Mouse (Mus musculus) kidney, postnatal 4 days (tissue): ENCODE results near the gene Mettl17.
A peak's percentile ranks its signal among the peaks of the same experiment; 100 is the strongest.
"Not testable (repeated sequence)": the region's sequence is repeated elsewhere in the genome, so short reads cannot be mapped to it uniquely, and the experiment has no call there.

ENCODE experiments used
- DNase-seq, 2 experiments: peaks; one replicate each; pipeline ENCODE4 v3.0.0; 2021; ENCODE audit warnings: mixed read lengths in 2 of 2

Mettl17 gene

DNA sequence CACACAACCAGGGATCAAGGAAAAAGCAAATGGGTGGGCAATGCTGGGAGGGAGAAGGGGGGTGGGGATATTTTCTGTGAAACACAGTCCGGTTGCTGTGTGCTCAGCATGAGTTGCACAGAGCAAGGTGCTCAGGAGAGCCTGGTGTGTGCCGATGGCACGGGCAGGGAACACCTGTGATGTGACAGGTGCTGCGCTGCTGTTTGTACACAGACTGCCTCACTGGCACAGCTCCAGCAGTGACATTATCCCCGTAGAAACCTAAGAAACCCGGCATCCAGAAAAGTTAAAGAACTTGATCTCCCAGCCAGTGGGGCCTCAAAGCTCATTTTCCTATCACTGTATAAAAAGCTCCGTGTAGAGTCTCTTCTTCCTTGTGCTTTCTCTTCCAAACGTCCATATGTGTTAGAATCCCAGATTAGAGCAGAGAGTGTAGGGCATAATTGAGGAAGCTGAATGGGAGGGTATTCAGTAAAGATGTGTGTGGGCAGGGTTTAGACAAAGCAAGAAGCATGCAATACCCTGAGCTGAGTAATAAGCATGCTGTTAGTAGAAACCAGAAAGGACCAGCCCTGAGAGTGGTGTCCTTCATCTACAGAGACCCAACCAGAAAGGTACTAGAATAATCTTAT is 12.0 kb downstream of the Mettl17 start:
- DNase-seq: no peak

DNA sequence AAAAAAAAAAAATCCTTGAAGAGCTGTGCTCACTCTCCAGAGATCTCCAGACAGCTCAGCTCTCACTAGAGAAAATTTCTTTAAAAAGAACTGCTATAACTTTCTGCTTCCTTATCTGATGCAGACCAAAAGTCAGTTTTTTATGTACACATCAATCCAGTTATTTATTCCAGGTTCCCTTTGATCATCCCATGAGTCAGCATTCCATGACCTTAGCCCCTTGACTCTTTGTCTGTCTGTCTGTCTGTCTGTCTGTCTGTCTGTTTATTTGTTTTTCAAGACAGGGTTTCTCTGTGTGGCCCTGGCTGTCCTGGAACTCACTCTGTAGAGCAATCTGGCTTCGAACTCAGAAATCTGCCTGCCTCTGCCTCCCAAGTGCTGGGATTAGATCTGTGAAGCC is 14.7 kb downstream of the Mettl17 start:
- DNase-seq: no peak

GRCm38 (mm10) chr14:51902806-51903710 is 18.4 kb downstream of the Mettl17 start:
- DNase-seq: peak; percentile 90 to 91

DNA sequence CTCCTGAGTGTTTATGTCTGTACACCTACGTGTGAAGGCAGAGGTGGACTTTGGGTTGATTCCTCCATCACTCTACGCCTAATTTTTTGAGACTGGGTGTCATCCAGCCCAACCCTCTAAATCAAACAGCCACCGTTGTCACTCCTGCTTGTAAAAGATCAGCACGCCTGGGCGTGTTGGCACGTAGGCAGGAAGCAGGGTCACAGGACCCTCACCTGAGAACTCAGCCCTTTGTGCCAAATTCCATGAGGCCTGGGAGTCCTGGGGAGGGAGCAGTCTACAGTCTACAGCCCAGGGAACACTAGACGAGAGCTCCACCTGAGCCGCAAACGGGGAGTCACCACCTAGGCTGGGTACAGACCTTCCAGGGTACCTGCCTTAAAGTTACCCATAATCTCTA is 19.1 kb downstream of the Mettl17 start:
- DNase-seq: no peak

- no peak for DNase-seq
Measured at GRCm38 (mm10) chr14:51904706-51905105, 20.1 kb downstream of the Mettl17 start.

DNA sequence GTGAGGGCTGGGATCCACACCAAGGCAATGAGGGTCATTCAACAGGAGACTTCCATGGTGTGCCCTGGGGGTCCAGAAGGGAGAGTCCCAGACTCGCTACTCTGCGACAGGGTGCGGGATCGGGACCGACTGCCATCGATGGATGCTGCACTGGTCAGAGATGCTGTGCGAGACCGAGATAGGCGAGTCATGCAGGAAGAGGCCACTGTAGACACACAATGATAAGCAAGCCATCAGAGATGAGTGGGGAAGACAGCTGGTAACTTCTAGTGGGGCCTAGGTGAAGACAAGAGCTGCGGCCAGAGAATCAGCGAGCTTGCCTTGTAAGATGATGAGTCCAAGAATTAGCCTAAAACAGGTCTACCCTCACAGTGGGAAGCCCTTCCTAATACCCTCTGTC is 21.5 kb downstream of the Mettl17 start:
- DNase-seq: no peak

DNA sequence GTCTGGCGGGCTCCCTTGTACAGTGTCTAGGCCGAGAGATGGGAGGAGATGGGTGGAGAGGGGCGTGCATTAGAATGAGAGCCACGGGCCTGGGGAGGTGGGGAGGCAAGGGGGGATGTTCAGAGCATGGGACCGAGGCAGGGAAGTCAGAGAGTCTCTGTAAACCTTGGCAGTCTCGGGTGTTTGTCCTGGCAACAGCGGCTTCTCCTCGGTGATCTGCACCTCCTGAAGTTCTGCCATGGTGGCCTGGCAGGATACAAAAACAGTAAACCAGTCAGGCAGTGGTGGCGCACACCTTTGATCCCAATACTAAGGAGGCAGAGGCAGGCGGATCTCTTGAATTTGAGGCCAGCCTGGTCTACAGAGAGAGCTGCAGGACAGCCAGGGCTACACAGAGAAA is 26.7 kb downstream of the Mettl17 start:
- DNase-seq: no peak

DNA sequence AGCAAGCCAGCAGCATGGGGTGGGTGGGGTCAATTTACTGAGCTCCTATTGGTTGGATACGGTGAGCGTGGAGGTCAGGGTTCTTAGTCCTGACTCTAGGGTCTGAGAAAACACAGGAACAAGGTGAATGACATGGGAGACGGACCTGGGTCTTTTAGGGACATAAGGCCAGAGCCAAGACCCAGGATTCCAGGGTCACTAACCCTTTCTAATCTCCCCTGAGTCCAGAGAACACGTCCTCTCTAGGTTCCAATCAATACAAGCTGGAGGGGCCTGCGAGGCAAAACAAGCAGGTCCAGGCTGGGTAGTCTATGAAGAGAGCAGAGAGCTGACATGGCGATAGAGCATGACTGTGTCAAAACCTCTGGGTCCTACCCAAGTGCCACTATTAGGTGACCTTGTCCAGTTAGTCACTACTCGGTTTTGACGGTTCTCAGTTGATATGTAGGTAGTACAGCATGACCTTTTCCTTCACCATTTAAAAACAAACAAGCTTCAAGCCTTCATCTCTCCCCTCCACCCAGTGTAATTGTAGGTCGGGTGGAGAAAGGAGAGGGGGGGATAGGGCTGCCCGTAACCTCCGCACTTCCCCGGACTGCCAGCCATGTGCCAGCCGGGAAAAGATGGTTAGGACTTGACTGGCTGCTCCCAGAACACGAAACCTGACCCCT is 27.9 kb downstream of the Mettl17 start:
- peak in 1 of 2 experiments; percentile 17 for DNase-seq

DNA sequence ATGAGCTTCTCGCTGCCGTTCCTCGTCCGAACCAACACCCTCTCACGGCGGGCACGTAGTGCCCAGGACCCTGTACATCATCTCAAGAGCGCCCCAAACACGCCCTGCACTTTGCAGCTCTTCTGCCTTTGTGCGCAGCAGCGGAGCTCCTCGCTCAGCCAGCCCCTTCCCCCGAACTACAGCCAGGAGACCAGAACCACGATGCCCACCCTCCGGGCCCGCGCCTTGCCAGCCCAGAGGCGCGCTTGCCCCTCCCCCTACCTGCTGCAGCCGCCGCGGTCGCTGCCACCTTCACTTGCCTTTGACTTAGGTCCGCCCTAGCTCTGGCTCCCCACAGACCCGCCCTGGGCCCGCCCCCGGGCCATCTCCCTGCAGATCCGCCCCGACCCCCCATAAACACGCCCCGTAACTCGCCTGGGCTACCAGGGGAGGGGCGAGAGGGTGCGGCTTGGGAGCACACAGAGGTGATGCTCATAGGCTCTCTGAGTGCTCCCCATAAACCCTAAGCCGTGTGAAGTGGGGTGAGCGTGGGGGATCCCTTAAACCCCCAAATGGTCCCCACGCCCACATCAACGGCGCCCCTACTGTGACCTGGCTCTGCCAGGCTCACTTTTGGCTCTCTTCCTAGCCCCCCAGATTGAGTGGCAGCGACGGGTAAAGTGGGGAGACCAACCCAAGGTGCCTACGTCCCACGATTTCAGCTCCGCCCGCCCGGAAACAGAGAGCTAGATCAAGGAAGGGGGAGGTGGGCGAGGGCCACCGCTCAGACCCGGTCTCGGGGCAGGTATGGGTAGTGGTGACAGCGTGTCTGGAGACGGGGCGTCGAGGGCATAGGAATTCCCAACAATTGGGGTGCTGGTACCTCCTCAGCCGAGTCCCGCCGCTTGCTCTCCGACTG is 28.7 kb downstream of the Mettl17 start:
- DNase-seq: peak; percentile 81 to 90

DNA sequence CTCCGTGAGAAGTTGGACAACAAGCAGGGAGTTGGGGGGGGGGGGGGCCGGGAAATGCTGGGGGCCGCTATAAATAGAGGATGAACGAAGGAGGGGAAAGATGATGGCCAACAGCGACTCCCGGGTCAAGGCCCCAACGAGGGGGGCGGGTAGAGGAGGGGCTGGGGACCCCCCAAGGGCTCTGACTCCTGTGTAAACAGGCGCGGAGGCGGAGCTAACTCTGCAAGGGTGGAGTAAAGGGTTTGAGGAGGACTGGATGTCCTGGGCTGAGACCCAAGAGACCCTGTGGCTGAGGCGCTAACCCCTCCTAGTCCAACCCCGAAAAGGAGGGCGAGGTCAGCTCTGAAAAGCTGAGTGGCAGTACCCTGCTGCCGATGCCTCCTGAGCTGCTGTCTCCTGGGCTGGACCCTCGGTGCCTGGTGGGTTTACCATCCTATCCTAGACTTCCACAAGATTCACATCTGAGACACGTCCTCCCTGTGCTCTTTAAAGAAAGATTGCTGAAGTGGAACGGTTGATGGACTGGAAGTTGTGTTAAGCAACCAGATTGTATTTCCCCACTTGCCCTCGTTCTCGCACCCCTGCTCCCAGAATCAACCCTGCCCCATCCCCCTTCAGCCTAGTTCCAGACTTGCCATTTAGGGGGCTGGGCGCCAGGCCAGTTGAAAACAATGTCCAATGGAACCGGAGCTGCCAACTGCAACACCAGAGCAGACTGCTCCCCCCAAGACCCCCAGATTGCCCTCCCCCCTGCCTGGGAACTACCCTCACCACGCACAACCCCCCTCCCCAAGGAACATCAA is 29.5 kb downstream of the Mettl17 start, which contains the start of gene Ndrg2:
Ndrg2 (minus strand) TSS at position 199 of the 803 bp plus-strand sequence.
- peak; percentile 75 to 84 for DNase-seq

DNA sequence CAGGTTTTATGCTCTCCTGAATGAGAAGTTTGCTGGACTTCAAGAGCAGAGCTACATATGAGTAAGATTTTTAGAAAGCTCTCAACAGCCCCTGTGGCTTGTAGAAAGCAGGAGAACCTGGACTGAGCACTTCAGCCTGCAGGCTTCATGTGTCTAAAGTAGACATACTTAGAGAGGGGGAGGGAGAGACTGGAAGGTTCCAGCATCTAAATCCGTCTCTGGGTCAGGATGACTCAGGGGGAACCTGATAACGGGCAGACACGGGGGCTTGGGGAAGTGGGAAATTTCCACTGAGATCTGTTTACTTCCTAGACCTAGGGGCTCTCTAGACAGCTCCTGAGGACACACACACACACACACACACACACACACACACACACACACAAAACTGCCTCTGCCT is 30.4 kb downstream of the Mettl17 start:
- no peak for DNase-seq

DNA sequence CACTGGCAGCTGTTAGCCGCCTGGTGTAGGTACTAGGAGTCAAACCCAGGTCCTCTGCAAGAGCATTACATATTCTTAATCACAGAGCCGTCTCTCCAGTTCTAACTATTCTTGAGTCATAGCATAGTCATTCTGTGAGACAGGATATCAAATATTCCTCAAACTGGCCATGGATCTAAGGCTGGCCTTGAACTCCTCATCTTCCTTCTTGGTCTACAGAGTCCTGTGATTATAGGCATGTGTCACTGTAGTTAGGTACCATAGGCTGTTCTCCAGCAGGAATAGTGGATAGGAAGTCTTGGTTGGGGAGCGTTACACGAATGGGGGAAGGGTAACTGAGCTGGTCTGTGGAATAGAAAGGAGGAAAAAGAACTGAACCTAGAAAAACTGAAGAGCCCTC is 31.9 kb downstream of the Mettl17 start:
- DNase-seq: no peak

DNA sequence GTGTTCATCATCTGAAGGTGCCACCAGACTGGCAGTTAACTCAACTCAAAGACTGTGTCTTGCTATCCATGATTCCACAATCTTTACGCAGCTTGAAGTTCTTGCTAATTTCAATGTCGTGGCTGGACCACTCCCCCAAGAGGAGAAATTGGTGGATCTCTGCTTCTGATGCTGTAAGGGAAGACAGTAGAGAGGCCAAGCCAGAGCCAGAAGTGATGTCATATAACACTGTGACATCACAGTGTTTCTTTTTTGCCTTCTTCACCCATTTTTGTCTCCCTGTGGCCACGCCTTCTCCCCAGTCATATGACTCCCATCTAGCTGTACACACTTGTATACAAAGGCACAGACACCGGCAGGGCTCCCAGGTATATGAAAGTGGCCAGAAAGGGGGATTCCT is 33.5 kb downstream of the Mettl17 start, which contains the start of gene Tppp2:
Tppp2 (plus strand) TSS at position 301 of the 400 bp plus-strand sequence.
- no peak for DNase-seq

GRCm38 (mm10) chr14:51918966-51919365 is 34.3 kb downstream of the Mettl17 start:
- no peak for DNase-seq

DNA sequence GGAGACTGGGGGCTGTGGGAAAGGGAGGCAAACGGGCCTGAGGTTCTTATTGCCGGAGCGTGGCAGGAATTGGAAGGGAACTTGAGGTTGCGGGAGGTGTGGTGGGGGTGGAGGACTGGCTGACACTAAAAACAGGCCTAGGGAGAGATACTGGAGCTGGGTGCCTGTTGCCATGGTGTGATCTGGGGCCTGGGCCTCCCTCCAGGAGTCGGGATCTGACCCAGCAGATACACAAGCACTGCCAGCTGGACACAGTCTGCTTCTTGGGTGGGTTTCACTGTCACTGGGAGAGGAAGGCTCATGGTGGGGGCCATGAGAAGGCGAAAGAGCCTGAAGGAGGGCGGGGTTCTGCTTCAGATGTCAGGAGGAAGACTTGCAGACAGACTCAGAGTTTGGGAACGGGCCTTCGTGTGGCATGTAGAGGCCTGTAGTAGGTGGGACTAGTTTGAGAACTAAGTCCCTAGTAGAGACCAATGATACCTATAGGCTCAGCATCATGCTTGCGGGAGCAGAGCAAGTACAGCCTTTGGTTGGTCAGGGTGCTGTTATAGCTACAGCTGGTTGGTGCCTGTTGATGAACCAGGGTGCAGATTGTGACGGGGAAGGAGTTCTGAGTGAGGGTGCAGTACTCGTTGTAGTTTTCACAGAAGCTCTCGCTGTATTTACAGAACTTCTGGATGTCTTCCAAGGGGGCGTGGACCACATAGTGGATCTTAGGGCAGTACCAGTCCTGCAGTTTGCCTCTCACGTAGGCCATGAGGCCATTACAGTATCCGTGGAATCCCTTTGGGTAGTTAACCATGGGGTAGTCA is 37.3 kb downstream of the Mettl17 start:
- peak; percentile 30 to 48 for DNase-seq

GRCm38 (mm10) chr14:51922571-51922865 is 37.9 kb downstream of the Mettl17 start, which contains the start of gene Rnase13:
Gene Rnase13, minus strand, starts transcription at chr14:51922773.
- DNase-seq: no peak

- DNase-seq: no peak
Measured at GRCm38 (mm10) chr14:51922910-51923309, 38.3 kb downstream of the Mettl17 start.

- no peak for DNase-seq
Measured at GRCm38 (mm10) chr14:51923492-51923891, 38.9 kb downstream of the Mettl17 start.

DNA sequence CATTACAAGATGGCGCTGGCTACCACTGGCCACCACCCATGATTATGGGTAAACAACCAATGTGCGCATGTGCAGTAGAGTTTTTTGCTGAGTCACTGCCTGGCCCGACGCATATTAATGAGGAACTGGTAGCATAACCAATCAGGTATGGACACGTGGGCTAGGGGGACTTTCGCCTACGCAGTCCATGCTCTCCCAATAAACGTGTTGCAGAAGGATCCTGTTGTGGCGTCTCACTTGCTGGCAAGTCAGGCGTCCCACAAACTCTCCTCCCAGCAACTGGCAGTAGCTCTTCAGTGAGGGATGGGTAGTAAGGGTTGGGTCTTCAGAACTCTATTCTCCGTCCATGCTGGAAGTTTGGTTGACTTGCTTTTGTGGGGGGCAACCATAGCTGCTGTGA is 42.3 kb downstream of the Mettl17 start:
- DNase-seq: not testable (repeated sequence)

DNA sequence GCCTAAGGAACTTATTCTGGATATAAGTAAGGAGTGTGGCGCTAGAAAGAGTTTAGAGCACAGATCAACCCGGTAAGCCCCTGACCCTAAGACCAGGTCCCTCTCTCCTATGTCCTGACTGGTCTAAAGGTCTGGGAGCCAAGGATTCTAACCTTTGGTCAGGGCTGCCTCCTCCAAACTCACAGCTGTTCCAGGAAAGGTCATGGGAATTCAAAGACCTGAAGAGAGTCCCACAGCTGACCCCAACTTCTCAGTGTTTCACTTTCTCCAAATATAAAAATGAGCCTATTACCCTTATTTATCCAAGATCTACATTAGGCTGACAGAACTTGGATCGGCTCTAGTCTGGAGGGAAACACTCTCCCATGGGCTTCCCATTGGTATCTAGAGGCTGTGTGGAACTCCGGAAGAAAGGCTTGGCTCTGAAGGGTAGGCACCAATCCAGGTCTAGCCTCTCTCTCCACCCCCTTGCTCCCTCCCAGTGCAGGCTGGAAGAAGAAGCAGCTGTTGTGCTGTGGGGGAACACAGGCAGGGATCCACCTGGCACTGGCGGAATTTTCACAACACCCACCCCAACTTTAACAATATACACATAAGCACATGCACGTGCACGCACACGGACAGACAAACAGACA is 44.8 kb downstream of the Mettl17 start:
- DNase-seq: peak; percentile 48 to 62
